Mouse (Mus musculus) G1E-ER4 (cell line): ENCODE results near the gene Trappc6a. TPM values are rescaled to one million over a fixed set of nuclear protein-coding genes. Genes with fewer than 3 reads are reported as not detected.

Source experiments
- GATA1 ChIP-seq: IDR thresholded peaks from one replicate; pipeline ENCODE4 v1.8.0; 2012; ENCODE audit warnings: low read length, inconsistent platforms
- polyA plus RNA-seq: library from polyadenylated mRNA; stranded (reverse); fragments of >175 nt; gene quantifications from 2 replicates; pipeline ENCODE4 v1.2.3, GENCODE M21; 2012

The Trappc6a gene
- polyA plus RNA-seq, 1 experiment: 674 TPM

DNA sequence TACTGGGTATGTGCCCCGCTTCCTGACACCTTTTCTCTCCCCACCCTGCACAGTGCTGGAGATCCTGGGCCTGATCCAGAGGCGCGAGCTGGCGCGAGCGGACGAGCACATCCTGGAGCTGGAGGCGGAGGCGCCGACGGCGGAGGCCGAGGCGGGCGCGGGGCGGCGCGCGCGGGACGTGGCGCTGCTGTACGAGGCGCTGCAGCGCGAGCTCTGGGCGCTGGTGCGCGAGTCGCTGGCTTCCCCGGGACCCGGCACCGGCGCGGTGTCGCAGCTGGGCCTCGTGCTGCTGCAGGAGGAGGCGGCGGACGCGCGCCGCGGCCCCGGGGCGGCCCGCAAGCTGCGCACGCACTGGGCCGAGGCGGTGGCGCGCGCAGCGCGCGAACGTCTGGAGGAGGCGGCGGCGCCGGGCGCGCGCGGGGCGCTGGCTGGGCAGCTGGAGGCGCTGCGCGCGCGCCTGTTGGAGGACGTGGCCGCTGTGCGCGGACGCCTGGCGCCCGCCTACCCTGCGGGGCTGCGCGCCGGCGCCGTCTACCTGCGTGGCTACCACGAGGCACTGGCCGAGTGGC, 34.2 kb upstream of the Trappc6a start:
- TF ChIP-seq GATA1: no peak

- no peak for TF ChIP-seq GATA1
These were observed 31.1 kb upstream of the Trappc6a start for GRCm38 (mm10) chr7:19477084-19477483.

DNA sequence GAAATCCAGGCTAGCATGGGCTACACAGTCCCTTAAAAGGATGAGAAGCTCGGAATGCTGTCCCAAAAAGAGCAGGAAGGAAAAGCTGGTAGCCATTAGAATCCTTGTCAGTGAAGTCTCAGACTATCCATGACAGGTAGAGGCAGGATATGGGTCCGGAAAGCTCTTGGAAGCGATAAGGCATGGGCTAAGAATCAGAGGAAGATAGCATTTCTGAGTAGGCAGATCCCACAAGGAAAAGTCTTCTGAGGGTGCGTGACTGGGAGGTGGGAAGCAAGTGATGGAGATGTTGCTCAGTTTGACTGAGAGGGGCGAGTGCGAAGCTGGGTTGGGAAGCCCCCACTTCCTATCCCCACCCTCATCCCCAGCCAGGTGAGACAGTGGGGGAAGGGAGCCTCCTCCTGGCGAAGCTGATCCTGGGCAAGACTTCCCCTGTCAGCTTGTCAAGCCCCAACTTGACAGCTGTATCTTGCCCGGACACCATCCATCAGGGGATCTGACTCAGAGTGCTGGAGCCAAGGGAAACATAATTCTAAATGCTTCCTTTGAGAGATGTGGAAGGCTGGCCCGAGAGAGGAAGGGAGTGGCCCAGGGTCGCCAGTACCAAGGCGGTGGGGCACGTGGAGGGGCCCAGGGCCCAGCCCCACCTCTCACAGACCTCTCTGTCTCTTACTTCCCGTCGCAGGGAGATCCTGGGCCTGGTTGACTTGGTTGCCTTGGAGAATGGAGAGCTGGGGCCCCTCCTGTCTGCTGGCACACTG, 30.4 kb upstream of the Trappc6a start:
- TF ChIP-seq GATA1: no peak

GRCm38 (mm10) chr7:19483281-19483680, 24.9 kb upstream of the Trappc6a start:
- no peak for TF ChIP-seq GATA1

DNA sequence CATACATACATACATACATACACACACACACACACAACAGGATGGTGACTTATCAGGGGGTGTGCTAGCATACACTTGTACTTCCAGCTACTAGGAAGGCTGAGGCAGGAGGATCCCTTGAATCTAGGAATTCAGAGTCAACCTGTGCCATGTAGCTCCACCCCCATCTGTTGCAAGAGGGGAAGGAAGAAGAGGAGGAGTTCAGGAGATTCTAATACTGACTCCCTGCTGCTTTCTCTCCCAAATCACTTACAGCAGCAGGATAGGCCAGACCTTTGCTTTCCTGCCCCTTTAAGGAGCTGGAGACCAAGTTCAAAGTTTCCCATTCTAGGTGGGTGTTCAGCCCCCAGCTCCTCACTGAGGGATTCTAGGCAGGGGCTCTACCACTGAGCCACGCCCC, 22.7 kb upstream of the Trappc6a start:
- no peak for TF ChIP-seq GATA1

GRCm38 (mm10) chr7:19486549-19486948, 21.6 kb upstream of the Trappc6a start:
- no peak for TF ChIP-seq GATA1

DNA sequence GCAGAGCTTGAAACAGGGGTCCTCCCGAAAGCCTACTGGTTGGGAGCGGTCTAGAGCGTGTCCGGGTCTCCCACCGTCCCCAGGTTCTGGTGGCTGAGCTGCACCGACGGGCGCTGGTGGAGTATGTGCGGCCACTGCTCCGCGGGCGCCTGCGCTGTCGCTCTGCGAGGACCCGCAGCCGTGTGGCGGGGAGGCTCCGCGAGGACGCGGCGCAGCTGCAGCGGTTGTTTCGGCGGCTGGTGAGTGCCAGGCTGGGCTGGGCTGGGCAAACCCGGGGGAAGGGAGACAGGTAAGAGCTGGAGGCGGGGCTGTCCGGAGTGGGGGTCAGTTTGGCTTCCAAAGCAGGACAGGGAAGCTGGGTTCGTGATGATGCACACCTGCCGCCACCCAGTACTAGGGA, 18.7 kb upstream of the Trappc6a start:
- TF ChIP-seq GATA1: no peak

- TF ChIP-seq GATA1: no peak
These were observed 16.5 kb upstream of the Trappc6a start for GRCm38 (mm10) chr7:19491731-19492130.

DNA sequence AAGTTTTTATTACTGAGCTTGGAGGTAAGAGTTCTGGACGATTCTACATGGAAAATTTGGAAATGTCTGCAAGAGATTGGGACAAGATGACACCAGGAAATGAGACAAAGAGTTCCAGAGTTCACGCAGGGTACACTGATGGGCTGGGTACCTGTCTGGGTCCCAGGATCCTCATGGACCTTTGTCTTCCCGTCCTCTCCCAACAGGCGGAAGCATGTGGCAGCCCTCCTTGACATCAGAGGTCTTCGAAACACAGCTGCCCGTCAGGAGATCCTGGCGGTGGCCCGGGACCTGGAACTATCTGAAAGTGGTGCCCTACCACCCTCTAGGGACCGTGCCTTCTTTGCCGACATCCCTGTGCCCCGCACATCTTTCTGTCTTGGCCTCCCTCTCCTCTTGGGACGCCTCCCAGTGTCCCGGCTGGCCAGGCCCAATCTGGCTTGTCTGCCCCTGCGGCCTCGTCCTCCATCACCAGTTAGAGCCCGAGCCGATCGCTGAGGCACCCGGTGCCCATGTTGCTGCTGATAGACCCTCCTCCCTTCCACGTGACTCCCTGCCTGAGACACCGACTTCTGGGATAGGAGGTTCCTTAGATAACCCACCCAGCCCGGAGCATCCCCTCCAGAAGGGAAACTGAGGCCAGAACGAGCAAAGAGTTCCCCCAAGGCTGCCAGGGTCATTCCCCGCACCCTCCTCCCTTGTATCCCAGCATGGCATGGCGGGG, 13.3 kb upstream of the Trappc6a start:
- TF ChIP-seq GATA1: no peak

DNA sequence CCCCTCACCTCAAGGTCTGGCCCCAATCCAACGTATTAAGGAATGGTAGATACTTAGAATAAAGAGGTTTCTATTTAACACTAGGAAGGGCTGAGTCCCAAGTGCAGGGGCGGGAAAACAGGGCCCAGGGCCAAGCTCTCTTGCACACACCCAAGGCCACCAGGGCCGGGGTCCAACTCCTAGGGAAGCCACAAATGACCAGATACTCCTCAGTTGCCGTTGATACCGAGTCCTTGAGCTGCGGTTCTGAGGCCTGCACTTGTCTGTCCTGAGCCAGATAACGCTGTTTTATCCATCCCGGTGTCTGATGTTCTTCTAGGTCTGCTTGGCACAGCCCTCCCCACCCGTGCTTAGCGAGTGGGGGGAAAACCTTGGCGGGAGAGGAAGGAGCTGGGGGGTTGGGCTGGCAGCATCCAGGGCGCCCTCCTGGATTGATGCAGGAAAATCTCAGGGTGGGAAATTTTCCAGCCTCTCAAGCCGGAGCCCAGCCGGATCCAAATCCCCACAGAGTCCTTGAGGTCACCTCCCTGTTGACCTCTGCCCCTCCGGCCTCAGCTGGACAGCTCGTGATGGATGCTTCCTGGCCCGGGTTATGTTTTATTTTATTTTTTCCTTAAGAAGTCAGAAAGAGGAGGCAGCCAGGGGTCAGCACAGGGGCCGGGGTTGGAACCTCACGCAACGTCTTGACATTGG, 12.5 kb upstream of the Trappc6a start:
- no peak for TF ChIP-seq GATA1

GRCm38 (mm10) chr7:19496214-19496555, 12.0 kb upstream of the Trappc6a start:
- TF ChIP-seq GATA1: no peak

DNA sequence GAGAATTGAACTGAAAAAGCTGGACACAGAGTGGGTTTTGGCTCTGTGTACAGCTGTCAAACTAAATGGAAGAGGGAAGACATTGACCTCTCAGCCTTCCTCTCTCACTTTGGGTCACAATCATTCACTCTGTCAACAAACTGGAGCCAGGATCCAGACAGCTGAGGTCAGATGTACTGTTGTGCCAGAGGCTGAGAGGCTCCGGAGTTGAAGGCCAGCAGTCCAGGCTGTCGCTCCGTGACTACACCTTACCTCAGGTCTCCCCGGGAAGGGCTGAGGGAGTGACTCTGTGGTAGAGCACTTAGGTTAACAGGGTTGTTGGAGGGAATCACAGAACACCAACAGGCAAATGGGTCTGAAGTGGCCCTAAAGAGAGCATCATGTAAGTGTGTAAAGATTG, 9.9 kb upstream of the Trappc6a start:
- no peak for TF ChIP-seq GATA1

DNA sequence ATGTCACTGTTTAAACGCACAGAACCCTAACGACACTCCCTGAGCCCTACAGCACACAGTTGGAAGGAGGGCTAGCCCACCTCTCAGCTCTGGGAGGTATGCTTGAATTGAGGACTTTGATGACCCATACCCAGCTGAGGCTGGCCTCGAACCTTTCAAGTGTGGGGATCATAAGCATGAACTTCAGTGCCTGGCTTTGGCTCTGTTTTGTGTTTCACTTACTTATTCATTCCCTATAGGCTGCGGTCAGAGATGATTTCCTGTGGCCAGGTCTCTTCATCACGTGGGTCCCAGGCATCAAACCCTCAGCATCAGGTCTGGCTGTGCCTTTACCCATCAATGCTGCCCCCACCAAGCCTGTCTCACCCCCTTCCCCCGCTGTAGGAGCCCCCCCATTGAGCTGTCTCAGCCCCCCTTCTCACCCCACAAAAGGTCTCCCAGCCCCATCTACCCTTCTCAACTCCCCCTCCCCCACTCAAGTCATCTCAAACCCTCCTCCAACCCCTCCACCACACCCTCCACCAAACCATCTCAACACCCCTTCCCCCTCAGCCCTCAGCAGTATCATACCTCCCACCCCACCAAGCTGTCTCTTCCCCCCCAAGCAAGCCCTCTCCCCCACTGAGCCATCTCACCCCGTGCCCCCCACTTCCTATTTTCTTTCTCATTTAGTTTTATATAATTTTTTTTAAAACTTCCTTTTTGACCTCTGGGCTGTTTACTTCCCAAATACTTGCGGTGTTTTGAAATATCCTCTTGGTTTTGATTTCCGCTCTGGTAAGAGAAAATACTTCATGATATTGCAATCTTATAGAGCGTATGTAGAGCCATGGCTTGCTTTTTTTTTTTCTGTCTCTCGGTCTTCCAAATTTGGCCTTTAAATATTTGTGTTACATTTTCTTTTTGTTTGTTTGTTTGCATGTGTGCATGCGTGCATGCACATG, 7.5 kb upstream of the Trappc6a start:
- no peak for TF ChIP-seq GATA1

GRCm38 (mm10) chr7:19501658-19502057, 6.5 kb upstream of the Trappc6a start:
- no peak for TF ChIP-seq GATA1

DNA sequence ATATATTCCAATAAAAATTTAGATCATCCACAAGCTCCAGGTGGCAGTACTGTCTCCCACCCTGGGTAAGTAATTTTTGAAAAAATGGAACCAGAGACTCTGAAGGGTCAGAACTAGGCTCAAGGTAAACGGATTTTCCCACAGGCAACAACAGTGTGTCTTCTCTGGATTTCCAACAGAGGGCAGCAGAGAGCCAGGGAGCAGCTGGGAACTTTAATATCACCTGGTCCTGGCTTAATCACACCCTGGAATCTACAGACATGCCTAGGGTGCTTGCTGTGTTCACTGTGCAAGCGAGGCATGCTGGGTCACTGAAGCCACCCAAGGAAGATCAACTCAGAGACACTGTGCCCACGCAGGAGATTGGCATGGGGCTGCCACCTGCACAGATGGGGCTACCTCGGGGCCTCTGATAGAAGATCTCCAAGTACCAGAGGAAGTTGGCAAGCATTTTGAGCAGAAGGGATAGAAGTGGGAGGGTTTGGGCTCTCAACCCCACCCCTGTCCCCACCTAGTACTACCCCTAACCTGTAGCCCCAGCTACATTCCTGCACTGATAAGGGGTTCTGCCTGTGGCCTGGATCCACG, 4.6 kb upstream of the Trappc6a start:
- no peak for TF ChIP-seq GATA1
